Mouse (Mus musculus): ENCODE data around the gene Ifitm1. TPM values are rescaled to one million over a fixed set of nuclear protein-coding genes. Genes with fewer than 3 reads are reported as not detected.
A peak's percentile ranks its signal among the peaks of the same experiment; 100 is the strongest.

Gene Ifitm1
- polyA plus RNA-seq, 1 experiment from 2014 or later, result 76.6 TPM

- no peak for ATAC-seq (ENCODE audit: low read depth)
- Histone ChIP-seq H3K27me3 (replicated peaks; ENCODE audit: control insufficient read depth, insufficient read depth, low read length) (no peaks in the 10 kb centered on the region), H3K9me3 (ENCODE audit: control insufficient read depth, low read length) (no peaks in the 10 kb centered on the region), H3K4me3 (ENCODE audit: low read depth, low read length) (no peak overlapping the region), H3K36me3 (ENCODE audit: control insufficient read depth, insufficient read depth, low read length) (peaks cover 54% of the 10 kb centered on the region), H3K4me1 (ENCODE audit: control insufficient read depth, insufficient read depth, low read length) (peaks cover 14% of the 10 kb centered on the region), H3K9ac (ENCODE audit: low read depth, low read length) (no peak overlapping the region), H3K4me2 (ENCODE audit: low read depth, low read length) (no peak overlapping the region), H3K27ac (replicated peaks; ENCODE audit: low read depth, low read length) (no peak overlapping the region)
- DNase-seq (ENCODE audit: low spot score), result no peak
- 90% methylated on average over 10 of the region's 10 CpGs for WGBS
Observed at GRCm38 (mm10) chr7:140946311-140946710, 20.7 kb upstream of the Ifitm1 start.

- 66% methylated on average over 7 of the region's 7 CpGs for WGBS
- ATAC-seq (ENCODE audit: low read depth), result no peak
- peaks cover 54% of the 10 kb centered on the region for H3K36me3 ChIP-seq (ENCODE audit: control insufficient read depth, insufficient read depth, low read length)
Observed at GRCm38 (mm10) chr7:140946980-140947379, 20.0 kb upstream of the Ifitm1 start.

GRCm38 (mm10) chr7:140948161-140948560 is 18.9 kb upstream of the Ifitm1 start:
- Histone ChIP-seq H3K4me2 (ENCODE audit: low read depth, low read length) (0 out of 2 replicates have a peak overlapping the region, but pooled peaks have one; percentile 2), H3K27ac (replicated peaks; ENCODE audit: low read depth, low read length) (no peak overlapping the region), H3K9me3 (ENCODE audit: control insufficient read depth, low read length) (no peaks in the 10 kb centered on the region), H3K4me3 (ENCODE audit: low read depth, low read length) (no peak overlapping the region), H3K27me3 (replicated peaks; ENCODE audit: control insufficient read depth, insufficient read depth, low read length) (no peaks in the 10 kb centered on the region), H3K9ac (ENCODE audit: low read depth, low read length) (no peak overlapping the region), H3K36me3 (ENCODE audit: control insufficient read depth, insufficient read depth, low read length) (peaks cover 63% of the 10 kb centered on the region), H3K4me1 (ENCODE audit: control insufficient read depth, insufficient read depth, low read length) (peaks cover 16% of the 10 kb centered on the region; the same call in 1 of the 2 replicates)
- 84% methylated on average over 8 of the region's 8 CpGs for WGBS
- ATAC-seq (ENCODE audit: low read depth) (no peak), DNase-seq (ENCODE audit: low spot score) (no peak)

More at GRCm38 (mm10) chr7:140946980-140947379, 20.0 kb upstream of the Ifitm1 start:
- H3K9ac ChIP-seq (ENCODE audit: low read depth, low read length), result 0 out of 2 replicates have a peak overlapping the region, but pooled peaks have one; percentile 34
- no peaks in the 10 kb centered on the region for H3K27me3 ChIP-seq (replicated peaks; ENCODE audit: control insufficient read depth, insufficient read depth, low read length)
- no peak overlapping the region for H3K4me3 ChIP-seq (ENCODE audit: low read depth, low read length)
- no peak for DNase-seq (ENCODE audit: low spot score)
- no peak overlapping the region for H3K27ac ChIP-seq (replicated peaks; ENCODE audit: low read depth, low read length)
- peaks cover 16% of the 10 kb centered on the region for H3K4me1 ChIP-seq (ENCODE audit: control insufficient read depth, insufficient read depth, low read length)
- no peak overlapping the region for H3K4me2 ChIP-seq (ENCODE audit: low read depth, low read length)
- H3K9me3 ChIP-seq (ENCODE audit: control insufficient read depth, low read length), result no peaks in the 10 kb centered on the region

DNA sequence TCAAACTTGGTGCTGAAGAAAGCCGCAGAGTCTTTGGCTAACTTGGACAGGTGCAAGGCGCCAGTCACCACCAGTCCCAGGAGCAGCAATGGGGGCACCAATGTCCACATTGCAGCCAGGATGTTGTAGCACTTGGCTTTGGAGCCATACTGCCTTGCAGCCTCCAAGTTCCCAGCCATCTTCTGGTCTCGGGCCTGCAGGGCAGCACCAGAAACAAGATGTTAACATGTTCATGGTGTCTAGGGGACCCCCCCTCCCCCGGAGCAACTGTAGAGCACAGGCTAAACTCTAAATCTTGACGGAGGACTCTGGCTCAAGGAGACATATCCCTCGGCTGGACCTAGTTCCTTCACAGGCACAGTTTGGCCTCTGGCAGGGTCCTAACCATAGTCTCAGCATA is 17.8 kb upstream of the Ifitm1 start:
- no peak for ATAC-seq (ENCODE audit: low read depth)
- 87% methylated on average over 6 of the region's 6 CpGs for WGBS
- peak overlapping the region; percentile 15; the same call in 1 of the 2 replicates for H3K27ac ChIP-seq (replicated peaks; ENCODE audit: low read depth, low read length)

DNA sequence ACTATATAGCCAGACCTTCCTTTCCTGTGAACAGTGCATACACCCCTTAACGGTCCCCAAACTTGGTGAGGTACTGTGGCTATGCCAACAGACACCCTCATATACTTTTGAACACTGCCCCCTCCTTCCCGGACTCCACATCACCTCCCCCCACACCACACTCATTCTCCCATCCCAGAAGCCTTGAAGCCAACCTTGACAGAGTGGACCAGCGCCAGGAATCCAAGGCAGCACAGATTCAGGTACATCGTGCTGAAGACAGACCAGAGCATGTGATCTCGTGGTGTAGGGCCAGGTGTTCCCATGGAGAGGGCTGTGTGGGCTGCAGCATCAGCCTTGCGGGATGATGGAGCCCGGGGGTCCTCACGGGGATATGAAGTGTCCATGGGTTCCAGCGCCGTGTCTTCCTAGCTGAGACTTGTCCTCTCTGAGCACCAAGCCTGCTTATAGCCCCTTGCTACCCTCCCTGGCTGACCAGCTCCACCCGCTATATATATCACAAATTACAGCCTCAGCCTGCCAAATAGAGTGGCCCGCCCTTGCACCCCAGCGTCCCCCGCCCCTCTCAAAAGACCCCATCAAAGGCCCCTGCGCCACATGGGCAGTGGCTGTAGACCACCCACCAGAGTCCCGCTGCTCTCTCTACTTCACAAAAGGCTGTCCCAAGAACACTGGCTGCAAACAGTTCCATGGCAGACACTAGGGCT is 17.0 kb upstream of the Ifitm1 start, which contains the start of gene Ifitm5:
Gene Ifitm5, minus strand, starts transcription at position 468 of the 707 bp plus-strand sequence.
- 81% methylated on average over 16 of the region's 16 CpGs for WGBS
- H3K4me3 ChIP-seq (ENCODE audit: low read depth, low read length), result 0 out of 2 replicates have a peak within 1 kb of the TSS, but pooled peaks have one; percentile 2

More for the DNA sequence above, 17.8 kb upstream of the Ifitm1 start:
- Histone ChIP-seq H3K9ac (ENCODE audit: low read depth, low read length) (no peak overlapping the region), H3K36me3 (ENCODE audit: control insufficient read depth, insufficient read depth, low read length) (peaks cover 64% of the 10 kb centered on the region), H3K27me3 (replicated peaks; ENCODE audit: control insufficient read depth, insufficient read depth, low read length) (no peaks in the 10 kb centered on the region), H3K4me1 (ENCODE audit: control insufficient read depth, insufficient read depth, low read length) (peaks cover 27% of the 10 kb centered on the region), H3K9me3 (ENCODE audit: control insufficient read depth, low read length) (no peaks in the 10 kb centered on the region), H3K4me3 (ENCODE audit: low read depth, low read length) (no peak overlapping the region), H3K4me2 (ENCODE audit: low read depth, low read length) (no peak overlapping the region)
- DNase-seq (ENCODE audit: low spot score), result no peak

GRCm38 (mm10) chr7:140951051-140951450 is 16.0 kb upstream of the Ifitm1 start:
- Histone ChIP-seq H3K27me3 (replicated peaks; ENCODE audit: control insufficient read depth, insufficient read depth, low read length) (no peaks in the 10 kb centered on the region), H3K9me3 (ENCODE audit: control insufficient read depth, low read length) (no peaks in the 10 kb centered on the region), H3K4me2 (ENCODE audit: low read depth, low read length) (0 out of 2 replicates have a peak overlapping the region, but pooled peaks have one; percentile 10), H3K36me3 (ENCODE audit: control insufficient read depth, insufficient read depth, low read length) (peaks cover 51% of the 10 kb centered on the region), H3K27ac (replicated peaks; ENCODE audit: low read depth, low read length) (peak overlapping the region; percentile 39; the same call in 1 of the 2 replicates), H3K4me3 (ENCODE audit: low read depth, low read length) (no peak overlapping the region), H3K4me1 (ENCODE audit: control insufficient read depth, insufficient read depth, low read length) (peaks cover 31% of the 10 kb centered on the region), H3K9ac (ENCODE audit: low read depth, low read length) (no peak overlapping the region)
- no peak for ATAC-seq (ENCODE audit: low read depth)
- DNase-seq (ENCODE audit: low spot score), result no peak
- WGBS, result 42% methylated on average over 8 of the region's 8 CpGs

More for the DNA sequence above, 17.0 kb upstream of the Ifitm1 start, which contains the start of gene Ifitm5:
- Histone ChIP-seq H3K9me3 (ENCODE audit: control insufficient read depth, low read length) (no peaks in the 10 kb centered on the region), H3K36me3 (ENCODE audit: control insufficient read depth, insufficient read depth, low read length) (peaks cover 62% of the 10 kb centered on the region), H3K27me3 (replicated peaks; ENCODE audit: control insufficient read depth, insufficient read depth, low read length) (no peaks in the 10 kb centered on the region), H3K27ac (replicated peaks; ENCODE audit: low read depth, low read length) (peak within 1 kb of the TSS; percentile 39), H3K9ac (ENCODE audit: low read depth, low read length) (no peak within 1 kb of the TSS; the same call in 1 of the 2 replicates), H3K4me1 (ENCODE audit: control insufficient read depth, insufficient read depth, low read length) (peaks cover 30% of the 10 kb centered on the region), H3K4me2 (ENCODE audit: low read depth, low read length) (0 out of 2 replicates have a peak within 1 kb of the TSS, but pooled peaks have one; percentile 10)
- DNase-seq (ENCODE audit: low spot score) (no peak), ATAC-seq (ENCODE audit: low read depth) (no peak)

- H3K27me3 ChIP-seq (replicated peaks; ENCODE audit: control insufficient read depth, insufficient read depth, low read length), result no peaks in the 10 kb centered on the region
- 57% methylated on average over 6 of the region's 6 CpGs for WGBS
- no peaks in the 10 kb centered on the region for H3K9me3 ChIP-seq (ENCODE audit: control insufficient read depth, low read length)
- H3K4me1 ChIP-seq (ENCODE audit: control insufficient read depth, insufficient read depth, low read length), result peaks cover 37% of the 10 kb centered on the region
- DNase-seq (ENCODE audit: low spot score) (no peak), ATAC-seq (ENCODE audit: low read depth) (no peak)
- no peak overlapping the region for H3K4me2 ChIP-seq (ENCODE audit: low read depth, low read length)
- no peak overlapping the region for H3K9ac ChIP-seq (ENCODE audit: low read depth, low read length)
- no peak overlapping the region for H3K27ac ChIP-seq (replicated peaks; ENCODE audit: low read depth, low read length)
- H3K36me3 ChIP-seq (ENCODE audit: control insufficient read depth, insufficient read depth, low read length), result peaks cover 44% of the 10 kb centered on the region
- H3K4me3 ChIP-seq (ENCODE audit: low read depth, low read length), result no peak overlapping the region
Observed at GRCm38 (mm10) chr7:140951765-140952164, 15.3 kb upstream of the Ifitm1 start.

- DNase-seq (ENCODE audit: low spot score) (no peak), ATAC-seq (ENCODE audit: low read depth) (no peak)
- H3K4me2 ChIP-seq (ENCODE audit: low read depth, low read length), result 0 out of 2 replicates have a peak overlapping the region, but pooled peaks have one; percentile 10
- peaks cover 37% of the 10 kb centered on the region for H3K36me3 ChIP-seq (ENCODE audit: control insufficient read depth, insufficient read depth, low read length)
- peaks cover 41% of the 10 kb centered on the region for H3K4me1 ChIP-seq (ENCODE audit: control insufficient read depth, insufficient read depth, low read length)
- H3K9ac ChIP-seq (ENCODE audit: low read depth, low read length), result no peak overlapping the region
- WGBS, result 62% methylated on average over 7 of the region's 7 CpGs
- H3K27me3 ChIP-seq (replicated peaks; ENCODE audit: control insufficient read depth, insufficient read depth, low read length), result no peaks in the 10 kb centered on the region
- H3K4me3 ChIP-seq (ENCODE audit: low read depth, low read length), result peak overlapping the region; percentile 7; the same call in 1 of the 2 replicates
- no peaks in the 10 kb centered on the region for H3K9me3 ChIP-seq (ENCODE audit: control insufficient read depth, low read length)
- no peak overlapping the region for H3K27ac ChIP-seq (replicated peaks; ENCODE audit: low read depth, low read length)
Observed at GRCm38 (mm10) chr7:140952441-140952840, 14.6 kb upstream of the Ifitm1 start.

Data from embryonic facial prominence, embryonic 14.5 days (tissue).